Mouse (Mus musculus) frontal cortex, adult (tissue): ENCODE measurements around the gene Nckap5l.

Experiments used
- ATAC-seq: cut with Nextera tagmentation; 2 replicates; pipeline ENCODE4 v1.9.2; 2017; ENCODE audit warnings: mild to moderate bottlenecking, moderate library complexity, mixed read lengths; ENCODE audit not compliant: low TSS enrichment

Gene Nckap5l

DNA sequence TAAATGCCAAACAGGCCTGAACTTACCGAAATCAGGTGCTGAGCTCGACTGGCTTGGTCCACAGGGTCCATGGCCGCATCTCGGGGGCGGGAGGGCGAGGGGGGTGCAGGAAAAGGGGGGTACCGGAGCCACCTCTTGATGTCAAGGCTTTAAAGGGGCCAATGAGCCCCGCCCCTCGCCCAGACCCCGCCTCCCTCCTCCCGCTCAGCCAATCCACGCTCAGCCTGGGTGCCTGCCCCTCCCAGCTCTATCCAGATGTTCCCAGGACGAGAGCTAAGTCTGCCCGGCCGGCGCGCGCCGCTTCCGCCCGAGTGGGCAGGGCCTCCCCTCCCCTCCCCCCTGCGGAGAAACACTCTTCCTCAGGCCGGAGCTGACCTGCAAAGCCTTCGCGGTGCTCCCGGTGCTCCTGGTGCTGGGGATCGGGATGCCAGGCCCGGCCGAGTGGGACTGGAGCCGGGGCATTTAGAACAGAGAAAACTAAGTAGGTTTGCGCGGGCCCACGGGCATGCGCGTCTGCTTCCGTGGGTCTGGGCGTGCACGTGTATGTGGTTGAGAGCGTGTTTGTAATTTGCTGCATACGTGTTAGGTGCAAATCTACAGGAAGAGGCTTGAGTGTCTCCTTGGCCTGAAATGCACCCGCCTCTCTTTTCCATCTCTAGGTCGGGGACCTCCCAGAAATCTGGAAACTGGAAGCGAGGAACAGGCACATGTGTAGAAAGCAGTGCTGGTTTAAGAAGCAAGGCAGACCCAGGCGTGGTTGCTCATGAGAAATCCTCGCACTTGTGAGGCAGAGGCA lies at the start of gene Nckap5l:
Gene Nckap5l, minus strand, starts transcription at position 143 of the 796 bp plus-strand sequence.
- ATAC-seq, result peak; percentile 91

- no peak for ATAC-seq
These were observed 48.0 kb upstream of the Nckap5l start for GRCm38 (mm10) chr15:99505324-99506095.

GRCm38 (mm10) chr15:99503256-99503655 lies 45.7 kb upstream of the Nckap5l start:
- no peak for ATAC-seq

DNA sequence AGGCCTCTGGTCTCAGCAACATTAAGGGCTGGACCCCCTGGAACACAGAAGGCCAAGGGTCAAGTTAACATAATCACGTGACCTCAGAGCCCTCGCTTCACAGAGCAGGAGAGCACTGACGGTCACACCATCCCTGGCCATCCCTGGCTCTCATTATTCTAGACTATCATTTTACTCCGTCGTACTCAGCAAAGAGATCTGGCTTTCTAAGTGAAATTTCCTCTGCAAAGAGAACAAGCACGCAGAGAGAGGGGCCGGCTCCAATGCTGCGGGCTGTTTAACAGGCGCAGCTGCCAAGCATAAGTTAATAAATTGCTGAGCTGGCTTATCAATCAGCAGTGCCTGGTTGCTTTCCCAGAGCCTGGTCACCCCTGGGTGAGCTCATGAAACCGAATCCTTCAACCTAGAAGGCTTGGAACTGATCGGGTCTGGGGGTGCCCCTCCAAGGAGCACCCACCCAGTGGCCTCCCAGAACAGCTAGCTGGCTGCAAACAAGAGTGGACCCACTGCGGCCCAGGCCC lies 44.8 kb upstream of the Nckap5l start:
- ATAC-seq, result no peak

GRCm38 (mm10) chr15:99501292-99502260 lies 44.0 kb upstream of the Nckap5l start:
- peak; percentile 22 for ATAC-seq

- ATAC-seq, result no peak
These were observed 42.8 kb upstream of the Nckap5l start for GRCm38 (mm10) chr15:99500320-99500719.

DNA sequence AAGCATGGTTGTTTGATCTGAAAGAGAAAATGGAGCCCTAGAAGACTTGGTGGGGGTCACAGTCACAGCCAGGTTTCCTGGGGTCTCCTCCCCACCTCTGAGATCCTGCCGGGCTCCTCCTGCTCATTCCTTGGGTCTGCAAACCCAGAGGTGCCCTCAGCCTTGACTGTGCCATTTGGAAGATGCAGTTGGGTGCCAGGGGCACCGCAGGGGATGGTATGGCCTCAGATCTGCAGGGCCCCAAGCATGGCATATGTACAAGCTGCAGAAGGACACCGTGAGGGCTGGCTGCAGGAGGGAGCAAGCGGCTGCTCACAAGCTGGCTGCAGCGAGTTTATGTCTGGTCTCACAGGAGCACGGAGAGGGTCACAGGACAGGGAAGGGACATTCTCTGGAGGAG lies 42.2 kb upstream of the Nckap5l start:
- no peak for ATAC-seq

- no peak for ATAC-seq
These were observed 41.2 kb upstream of the Nckap5l start for GRCm38 (mm10) chr15:99498781-99499180.

DNA sequence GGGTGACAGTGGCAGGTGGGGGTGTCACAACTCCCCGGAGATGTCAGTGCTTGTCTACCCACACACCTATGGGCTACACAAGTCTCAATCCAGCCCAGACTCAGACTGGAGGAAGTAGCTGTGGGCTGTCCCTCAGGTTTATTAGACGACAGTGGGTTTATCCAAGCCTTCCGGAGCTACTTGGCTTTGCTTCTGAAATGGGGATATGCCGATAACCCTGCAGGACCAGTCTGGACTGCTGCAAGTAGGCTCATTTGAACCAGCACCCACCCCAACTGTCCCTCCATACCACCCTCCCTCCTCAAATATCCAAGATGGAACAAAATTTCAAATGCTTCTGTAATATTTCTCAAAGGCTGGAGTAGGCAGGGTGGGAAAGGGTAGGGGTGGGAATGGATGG lies 40.8 kb upstream of the Nckap5l start:
- peak; percentile 11; the same call in 1 of the 2 replicates for ATAC-seq

- ATAC-seq, result peak; percentile 39
These were observed 40.1 kb upstream of the Nckap5l start for GRCm38 (mm10) chr15:99497527-99498242.

DNA sequence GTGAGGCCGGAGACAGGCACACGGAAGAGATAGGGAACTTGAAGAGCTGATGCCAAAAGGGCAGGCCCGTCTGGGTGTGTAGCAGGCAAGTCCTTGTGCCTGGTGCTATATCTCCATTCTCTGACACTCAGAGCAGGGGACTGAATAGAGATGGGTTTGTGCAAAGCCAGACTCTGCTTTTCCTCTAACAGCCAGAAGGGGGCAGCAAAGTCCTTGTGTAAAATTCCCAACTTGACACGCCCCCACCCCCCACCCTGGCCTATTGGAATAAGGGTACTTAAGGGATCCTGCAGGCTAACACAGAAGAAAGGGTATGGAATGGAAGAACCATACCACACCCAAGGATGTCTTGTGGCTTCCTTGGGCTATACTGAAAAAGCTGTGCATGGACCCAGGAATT lies 39.5 kb upstream of the Nckap5l start:
- ATAC-seq, result peak; percentile 31

GRCm38 (mm10) chr15:99484745-99485144 lies 27.2 kb upstream of the Nckap5l start:
- no peak for ATAC-seq

DNA sequence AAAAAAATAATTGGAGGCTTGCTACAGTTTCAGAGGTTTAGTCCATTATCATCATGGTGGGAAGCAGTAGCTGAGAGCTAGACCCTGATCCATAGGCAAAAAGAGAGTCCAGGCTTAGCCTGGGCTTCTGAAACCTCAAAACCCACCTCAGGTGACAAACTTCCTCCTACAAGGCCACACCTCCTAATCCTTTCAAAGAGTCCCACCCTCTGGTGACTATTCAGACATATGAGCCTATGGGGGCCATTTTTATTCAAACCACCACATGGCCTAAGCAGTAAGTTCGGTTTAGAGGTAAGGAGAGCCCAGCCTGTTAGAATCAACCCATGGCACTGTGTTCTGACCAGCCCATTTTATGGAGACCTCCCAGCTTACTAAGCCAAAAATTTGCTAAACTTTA lies 18.3 kb upstream of the Nckap5l start:
- no peak for ATAC-seq

GRCm38 (mm10) chr15:99474576-99474926 lies 17.0 kb upstream of the Nckap5l start, which contains the start of gene Bcdin3d:
Bcdin3d (minus strand) TSS chr15:99474730.
- peak; percentile 86 for ATAC-seq

- ATAC-seq, result peak; percentile 56
These were observed 16.4 kb upstream of the Nckap5l start for GRCm38 (mm10) chr15:99473801-99474575.

- ATAC-seq, result no peak
These were observed 15.4 kb upstream of the Nckap5l start for GRCm38 (mm10) chr15:99472972-99473371.

- ATAC-seq, result no peak
These were observed 14.1 kb upstream of the Nckap5l start for GRCm38 (mm10) chr15:99471677-99472063.

- 0 out of 2 replicates have a peak, but pooled peaks have one; percentile 19 for ATAC-seq
These were observed 13.6 kb upstream of the Nckap5l start for GRCm38 (mm10) chr15:99470971-99471676.

GRCm38 (mm10) chr15:99470224-99470761 lies 12.7 kb upstream of the Nckap5l start:
- no peak for ATAC-seq
